Mouse (Mus musculus) lung, postnatal 0 days (tissue): ENCODE results near the gene Maff.

ENCODE experiments used
- CTCF ChIP-seq: IDR thresholded peaks from 2 replicates; pipeline ENCODE4 v1.5.1; 2016; ENCODE audit warnings: antibody characterized with exemption, mild to moderate bottlenecking
- EP300 ChIP-seq: IDR thresholded peaks from 2 replicates; pipeline ENCODE4 v1.6.1; 2016; ENCODE audit warnings: antibody characterized with exemption, mild to moderate bottlenecking, control low read depth

DNA sequence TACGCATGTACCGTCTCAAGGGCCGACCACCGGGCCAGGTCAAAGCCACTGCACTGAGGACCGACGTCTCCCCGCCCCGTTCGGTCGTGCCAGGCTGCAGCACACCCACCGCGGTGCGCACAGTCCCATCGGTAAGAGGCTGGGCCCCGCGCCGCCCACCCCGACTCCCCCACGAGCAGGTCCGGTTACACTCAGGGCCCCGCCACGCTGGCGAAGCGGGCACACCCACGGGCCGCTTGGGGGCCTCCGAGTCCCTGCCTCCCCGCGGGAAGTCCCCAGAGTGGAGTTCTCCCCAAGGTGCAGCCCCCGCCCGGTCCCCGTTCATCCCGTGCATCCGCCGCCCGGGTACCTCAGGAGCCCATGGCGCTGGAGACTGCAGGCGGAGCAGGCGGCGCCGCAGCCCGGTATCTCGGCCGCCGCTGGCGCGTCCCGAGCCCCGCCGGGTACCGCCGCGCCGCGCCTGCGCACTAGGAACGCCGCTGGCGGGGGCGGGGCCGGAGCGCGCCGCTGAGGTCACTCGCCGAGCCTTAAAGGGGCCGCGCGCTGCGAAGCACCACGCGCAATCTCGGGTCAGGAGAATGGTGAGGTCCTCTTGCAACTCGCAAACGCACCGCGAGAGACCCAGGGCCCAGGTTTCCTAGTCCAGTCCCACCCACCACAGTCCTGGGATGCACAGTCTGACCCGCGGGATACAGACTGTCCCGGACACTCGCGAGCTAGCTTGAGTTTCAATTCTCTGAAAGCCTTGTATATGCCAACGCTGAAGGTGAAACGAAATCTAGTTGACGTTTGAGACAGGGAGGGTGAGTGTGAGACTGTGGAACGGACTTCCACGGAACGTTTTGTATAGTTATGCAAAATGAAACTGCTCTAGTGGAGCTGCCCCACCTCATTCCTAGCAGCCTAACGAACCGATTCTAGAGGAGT is 56.7 kb downstream of the Maff start, which contains the start of gene Tmem184b:
- TF ChIP-seq CTCF: no peak
- TF ChIP-seq EP300: no peak
